Mouse (Mus musculus) gastrocnemius, postnatal 10 days (tissue): ENCODE data around the gene Hamp. TPM values are rescaled to one million over a fixed set of nuclear protein-coding genes. Genes with fewer than 3 reads are reported as not detected.
"Not testable (repeated sequence)": the region's sequence is repeated elsewhere in the genome, so short reads cannot be mapped to it uniquely, and the experiment has no call there.

ENCODE experiments used
- DNase-seq: peaks from one replicate; pipeline ENCODE4 v3.0.0; 2021; ENCODE audit warnings: mixed read lengths
- total RNA-seq, 2 experiments: library from RNA; stranded (reverse); gene quantifications; 2 replicates each; pipeline ENCODE4 v1.2.3; 2021

Gene Hamp
- total RNA-seq, 2 experiments from 2014 or later: not detected

DNA sequence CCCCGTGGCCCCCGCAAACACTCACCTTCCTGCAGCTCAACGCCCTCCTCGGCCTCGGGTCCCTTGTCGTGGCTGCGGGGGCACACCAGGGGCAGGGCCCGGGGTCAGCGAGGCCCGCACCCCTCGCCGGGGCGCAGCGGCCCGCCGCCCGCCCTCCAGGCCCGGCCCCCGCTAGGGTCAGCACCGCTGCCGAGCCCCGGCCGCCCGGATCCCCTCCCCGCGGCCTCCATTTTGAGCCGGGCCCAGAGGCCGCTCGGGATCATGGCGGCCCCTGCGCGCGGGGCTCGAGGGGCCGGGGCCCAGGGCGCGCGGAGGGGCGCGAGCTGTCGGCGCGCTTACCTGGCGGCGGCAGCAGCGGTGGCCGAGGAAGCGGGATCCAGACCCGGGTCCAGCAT, 12.5 kb upstream of the Hamp start:
- no peak for DNase-seq

DNA sequence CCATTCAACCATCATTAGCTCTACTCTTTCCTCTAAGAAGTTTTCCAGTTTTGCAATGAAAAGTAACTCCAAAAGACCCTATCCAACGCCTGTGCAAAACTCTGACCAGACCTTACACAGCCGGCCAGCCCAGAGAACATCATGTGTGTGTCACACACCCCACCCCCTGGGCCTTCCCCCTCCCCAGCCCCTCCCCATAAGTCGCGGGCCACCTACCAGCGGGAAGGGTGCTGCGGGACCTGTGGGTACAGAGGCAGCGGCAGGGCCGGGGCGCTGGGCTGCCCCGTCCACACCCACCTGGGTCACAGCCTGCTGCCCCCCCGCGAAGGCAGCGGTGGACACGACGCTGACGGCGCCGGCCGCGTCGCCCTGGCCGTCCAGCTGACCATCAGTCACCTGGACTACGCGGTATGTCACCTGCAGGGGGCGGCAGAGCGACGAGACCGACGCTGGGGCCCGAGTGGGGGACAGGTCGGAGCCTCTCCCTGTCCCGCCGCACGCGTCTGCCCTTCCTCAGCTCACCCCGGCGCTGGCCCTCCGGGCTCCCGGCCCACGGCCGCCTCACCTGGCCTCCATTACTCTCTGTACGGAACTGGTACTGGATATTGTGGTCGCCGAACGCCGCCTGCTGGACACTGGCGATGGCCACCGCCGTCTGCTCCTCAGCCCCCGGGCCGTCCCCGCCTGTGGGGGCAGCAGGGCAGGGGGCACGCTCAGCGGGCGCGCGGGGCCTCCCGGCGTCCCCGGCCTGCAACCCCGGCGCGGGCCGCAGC, 11.9 kb upstream of the Hamp start:
- peak; percentile 94 for DNase-seq

DNA sequence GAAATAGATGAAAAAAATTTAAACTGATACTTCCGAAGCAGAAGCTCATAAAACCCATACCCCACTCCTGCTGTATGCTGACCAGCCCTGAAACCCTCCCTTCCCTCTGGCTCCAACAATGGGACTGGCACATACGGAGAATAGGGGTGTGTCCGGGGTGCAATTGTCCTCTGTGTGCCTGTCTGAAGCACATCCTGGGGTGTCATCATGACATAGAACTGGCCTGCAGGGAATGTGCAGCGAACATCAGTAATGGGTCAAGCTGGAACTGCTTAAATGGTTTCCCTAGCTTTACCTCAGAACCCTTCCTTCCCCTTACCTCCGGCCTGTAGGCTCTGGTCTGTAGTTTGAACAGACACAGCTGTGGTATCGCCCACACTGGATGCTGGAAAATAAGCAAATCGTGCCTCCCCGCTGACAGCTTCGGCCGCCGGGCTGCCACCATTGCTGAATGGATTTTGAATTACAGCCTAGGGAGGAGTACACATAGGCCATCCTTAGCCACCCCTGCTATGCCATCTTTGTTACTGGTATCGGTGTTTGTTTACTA, 11.2 kb upstream of the Hamp start:
- no peak for DNase-seq

DNA sequence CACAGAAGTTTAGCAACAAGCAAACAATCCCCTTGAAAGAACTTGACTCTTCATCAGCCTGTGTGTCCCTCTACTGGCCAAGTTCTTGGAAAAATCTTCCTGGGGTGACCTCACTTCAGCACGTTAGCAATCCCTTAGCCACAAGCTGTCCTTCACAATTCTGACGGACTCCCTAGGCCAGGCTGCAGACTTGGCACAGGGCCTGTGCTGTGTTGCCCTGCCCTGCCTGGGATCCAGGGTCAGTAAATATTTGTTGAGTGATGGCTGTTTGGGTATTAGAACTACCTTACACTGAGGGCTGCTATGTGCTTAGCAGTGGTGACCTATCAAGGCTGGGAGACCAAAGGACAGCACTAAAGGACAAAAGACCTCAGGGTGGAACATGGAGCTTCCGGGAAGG, 10.2 kb upstream of the Hamp start:
- no peak for DNase-seq

DNA sequence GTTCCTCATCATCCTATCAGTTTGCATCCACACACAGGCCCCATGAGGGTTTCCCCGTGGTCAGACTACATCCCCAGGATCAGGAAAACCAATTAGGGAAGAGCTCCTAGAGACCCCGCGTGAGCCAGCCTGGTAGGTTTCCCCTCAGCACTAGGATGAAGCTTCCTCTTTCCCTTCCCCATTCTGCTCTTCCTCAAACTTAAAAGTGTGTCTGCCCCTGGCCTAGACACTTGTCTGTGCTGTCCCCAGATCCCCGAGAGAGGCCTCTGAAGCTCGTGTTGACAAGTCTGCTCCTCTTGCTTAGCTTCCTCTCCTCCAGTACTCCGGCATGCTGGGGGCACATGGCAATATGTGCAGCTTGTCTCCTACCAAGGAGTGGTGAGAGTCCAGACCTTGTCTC, 9.6 kb upstream of the Hamp start:
- no peak for DNase-seq

DNA sequence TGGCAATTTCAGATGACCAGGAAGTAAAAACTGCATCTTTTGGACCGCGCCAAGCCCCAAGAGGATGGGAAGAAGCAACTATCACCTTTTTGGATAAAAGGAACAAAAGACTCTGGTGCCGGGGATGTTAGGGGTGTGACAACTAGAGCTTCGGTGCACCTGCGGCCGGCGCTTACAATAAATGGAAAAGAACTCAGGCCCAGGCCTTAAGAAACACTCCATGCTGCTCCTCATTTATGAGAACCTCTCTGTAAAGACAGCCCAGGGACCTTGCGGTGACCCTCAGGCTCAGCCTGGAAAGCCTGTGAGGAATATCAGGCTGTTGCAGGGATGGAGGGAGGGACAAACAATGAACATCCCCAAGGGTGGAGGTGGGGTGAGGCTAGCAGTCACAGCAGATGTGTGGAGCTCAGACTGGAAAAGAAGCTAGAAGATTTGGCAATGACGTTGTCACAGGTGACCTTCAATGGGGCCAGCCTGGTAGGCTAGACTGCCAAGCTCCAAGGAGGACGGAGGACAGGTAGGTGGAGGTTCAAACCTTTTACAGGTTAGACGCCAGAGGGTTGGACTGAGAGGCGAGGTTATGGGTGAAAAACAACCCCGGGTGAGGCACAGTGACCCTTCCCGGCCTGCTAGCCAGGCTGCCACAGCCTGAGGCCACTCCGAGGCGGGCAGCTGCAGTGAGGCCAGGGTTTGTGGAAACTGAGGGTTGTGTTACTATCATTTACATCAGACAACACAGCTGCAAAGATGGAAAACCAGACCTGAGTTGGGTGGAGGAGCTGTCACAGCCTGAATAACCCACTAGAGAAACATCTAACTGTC, 8.8 kb upstream of the Hamp start:
- no peak for DNase-seq

DNA sequence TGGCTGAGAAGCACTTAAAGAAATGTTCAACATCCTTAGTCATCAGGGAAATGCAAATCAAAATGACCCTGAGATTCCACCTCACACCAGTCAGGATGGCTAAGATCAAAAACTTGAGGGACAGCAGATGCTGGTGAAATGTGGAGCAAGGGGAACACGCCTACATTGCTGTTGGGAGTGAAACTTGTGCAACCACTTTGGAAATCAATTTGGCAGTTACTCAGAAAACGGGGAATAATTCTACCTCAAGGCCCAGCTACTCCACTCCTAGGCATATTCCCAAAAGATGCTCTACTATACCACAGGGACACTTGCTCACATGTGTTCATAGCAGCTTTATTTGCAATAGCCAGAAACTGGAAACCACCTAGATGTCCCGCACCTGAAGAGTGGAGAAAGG, 6.1 kb upstream of the Hamp start:
- not testable (repeated sequence) for DNase-seq

DNA sequence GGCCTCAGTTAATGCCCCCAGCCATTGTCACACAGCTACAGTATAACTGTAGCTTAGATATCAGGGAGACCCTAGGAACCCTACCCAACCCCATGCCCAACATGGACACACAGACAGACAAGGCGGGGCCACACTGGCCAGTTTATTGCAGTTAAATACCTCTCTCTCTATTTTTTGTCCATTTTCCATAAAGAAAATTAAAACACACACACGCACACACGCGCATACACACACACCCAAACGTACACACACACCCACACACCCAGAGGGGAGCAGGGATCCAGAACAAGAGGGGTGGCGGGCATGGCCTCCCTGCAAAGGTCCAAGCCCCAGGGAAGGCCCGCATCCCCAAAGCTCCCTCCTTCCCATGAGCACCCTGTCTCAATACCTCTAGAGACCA, 2.0 kb upstream of the Hamp start:
- no peak for DNase-seq

DNA sequence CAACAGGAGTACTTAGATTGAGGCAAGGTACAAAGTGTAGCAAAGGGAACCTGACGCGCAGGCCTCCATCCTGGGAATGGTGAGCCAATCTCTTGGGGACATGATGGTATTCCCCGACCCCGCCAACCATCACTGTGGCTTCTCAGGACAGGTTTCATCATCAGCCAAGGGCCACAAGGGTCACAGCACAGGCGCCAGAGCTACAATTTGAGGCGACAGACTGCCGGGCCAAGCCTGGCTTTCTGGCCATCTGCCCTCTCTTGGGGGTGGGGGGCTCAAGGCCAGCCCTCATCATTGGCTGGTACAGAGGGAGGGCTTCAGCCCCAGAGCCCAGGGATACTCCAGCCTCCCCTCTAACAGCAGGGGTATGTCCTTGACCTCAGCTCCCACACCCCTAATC, 1.6 kb upstream of the Hamp start:
- DNase-seq: not testable (repeated sequence)

DNA sequence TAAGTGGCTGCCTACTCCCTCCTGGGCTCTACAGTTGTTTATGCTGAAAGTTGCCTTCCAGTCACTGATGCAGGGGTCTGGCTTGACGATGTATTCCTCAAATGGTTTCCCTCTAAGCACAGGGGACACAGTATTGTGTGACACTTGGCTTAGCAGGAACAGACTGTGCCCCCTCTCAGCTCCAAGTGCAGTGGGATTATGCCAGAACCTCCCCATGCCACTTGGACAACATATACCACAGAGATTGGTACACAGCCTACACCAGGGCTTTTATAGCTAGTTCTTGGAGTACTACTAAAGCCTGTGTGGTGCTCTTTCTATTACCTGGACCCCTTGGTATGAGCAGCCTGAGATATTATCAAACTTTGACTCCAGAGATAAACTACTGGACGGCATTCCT, 874 bp upstream of the Hamp start:
- not testable (repeated sequence) for DNase-seq

DNA sequence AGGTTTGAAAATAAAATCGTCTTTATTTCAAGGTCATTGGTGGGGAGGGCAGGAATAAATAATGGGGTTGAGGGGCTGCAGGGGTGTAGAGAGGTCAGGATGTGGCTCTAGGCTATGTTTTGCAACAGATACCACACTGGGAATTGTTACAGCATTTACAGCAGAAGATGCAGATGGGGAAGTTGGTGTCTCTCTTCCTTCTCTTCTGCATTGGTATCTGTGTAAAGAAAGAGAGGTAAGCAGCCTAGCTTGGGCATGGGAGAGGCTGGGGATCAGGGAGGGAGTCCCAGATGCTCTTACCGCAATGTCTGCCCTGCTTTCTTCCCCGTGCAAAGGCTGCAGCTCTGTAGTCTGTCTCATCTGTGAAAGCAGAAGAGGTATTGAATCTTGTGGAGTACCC, 1.5 kb downstream of the Hamp start:
- DNase-seq: not testable (repeated sequence)

DNA sequence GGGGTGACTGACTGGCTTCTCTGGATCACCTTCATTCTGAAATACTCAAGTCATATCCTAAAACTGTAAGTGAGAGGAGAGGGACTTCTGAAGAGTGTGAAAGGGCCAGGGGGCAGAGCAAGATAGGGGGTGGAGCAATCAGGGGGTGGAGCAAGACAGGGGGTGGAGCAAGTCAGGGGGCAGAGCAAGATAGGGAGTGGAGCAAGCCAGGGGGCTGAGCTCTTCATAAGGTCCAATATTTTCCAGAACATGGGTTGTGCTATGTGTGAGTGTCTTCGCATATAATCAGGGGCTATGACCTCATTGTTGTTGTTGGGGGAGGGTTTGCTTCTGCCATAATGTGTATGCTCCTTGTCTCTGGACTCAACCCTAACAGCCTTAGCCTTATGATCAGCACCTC, 3.8 kb downstream of the Hamp start:
- DNase-seq: not testable (repeated sequence)

DNA sequence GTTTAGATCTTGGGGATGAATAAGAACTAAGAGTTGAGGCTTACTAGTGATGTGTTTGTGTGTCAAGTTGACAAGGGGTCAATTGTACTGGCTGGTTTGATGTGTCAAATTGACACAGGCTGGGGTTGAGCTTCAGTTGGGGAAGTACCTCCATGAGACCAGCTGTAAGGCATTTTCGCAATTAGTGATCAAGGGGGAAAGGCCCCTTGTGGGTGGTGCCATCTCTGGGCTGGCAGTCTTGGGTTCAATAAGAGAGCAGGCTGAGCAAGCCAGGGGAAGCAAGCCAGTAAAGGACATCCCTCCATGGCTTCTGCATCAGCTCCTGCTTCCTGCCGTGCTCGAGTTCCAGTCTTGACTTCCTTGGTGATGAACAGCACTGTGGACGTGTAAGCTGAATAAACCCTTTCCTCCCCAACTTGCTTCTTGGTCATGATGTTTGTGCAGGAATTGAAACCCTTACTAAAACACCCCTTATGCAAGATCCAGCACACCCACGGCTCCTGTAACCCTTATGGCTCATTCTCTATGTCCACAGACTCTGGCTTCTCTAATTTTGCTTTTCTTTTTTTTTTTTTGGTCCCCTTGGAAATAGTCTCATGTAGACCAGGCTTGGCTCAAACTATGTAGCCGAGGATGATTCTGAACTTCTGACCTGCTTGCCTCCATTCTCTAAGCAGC, 8.3 kb downstream of the Hamp start:
- not testable (repeated sequence) for DNase-seq

DNA sequence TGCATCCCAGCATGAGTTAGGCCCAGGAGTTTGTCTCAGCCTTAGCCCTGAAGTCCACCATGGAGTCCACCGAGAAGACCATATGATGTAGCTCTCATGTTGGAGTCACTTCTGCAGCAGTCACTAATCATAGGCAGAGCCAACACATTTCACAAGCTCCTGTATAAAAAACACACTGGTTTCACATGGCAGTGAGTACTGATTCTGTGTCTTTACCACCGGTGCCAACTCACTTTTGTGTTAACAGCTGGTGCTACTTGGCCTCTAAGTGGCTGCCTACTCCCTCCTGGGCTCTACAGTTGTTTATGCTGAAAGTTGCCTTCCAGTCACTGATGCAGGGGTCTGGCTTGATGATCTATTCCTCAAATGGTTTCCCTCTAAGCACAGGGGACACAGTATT, 19.3 kb downstream of the Hamp start, which contains the start of gene Hamp2:
TSS of gene Hamp2 (minus strand) at position 101 of the 400 bp plus-strand sequence.
- not testable (repeated sequence) for DNase-seq

DNA sequence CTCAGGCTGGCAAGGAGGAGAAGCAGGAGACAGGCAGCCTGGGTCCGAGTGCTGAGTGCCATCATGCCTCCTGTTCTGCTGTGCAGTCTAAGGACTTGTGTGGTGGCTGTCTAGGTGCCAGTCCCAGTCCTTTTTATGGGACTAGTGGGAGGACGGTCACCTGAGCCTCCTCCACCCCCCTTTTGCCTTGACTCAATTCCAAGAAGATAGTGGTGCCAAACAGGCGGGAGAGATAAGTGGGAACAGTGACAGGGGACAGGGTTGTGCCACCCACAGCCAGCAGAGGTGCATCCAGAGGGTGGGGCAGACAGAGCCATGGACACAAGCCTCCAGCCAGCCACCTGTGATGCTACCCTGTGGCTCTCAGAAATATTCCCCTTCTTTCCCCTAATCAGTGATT, 19.8 kb downstream of the Hamp start:
- no peak for DNase-seq

DNA sequence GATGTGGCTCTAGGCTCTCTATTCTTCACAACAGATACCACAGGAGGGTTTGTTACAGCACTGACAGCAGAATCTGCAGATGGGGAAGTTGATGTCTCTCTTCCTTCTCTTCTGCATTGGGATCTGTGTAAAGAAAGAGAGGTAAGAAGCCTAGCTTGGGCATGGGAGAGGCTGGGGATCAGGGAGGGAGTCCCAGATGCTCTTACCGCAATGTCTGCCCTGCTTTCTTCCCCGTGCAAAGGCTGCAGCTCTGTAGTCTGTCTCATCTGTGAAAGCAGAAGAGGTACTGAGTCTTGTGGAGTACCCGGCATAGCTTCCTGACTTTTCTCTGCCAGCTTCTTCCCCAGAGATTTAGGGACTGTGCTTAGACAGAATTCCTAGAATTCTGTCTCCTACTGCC, 21.3 kb downstream of the Hamp start:
- DNase-seq: not testable (repeated sequence)

DNA sequence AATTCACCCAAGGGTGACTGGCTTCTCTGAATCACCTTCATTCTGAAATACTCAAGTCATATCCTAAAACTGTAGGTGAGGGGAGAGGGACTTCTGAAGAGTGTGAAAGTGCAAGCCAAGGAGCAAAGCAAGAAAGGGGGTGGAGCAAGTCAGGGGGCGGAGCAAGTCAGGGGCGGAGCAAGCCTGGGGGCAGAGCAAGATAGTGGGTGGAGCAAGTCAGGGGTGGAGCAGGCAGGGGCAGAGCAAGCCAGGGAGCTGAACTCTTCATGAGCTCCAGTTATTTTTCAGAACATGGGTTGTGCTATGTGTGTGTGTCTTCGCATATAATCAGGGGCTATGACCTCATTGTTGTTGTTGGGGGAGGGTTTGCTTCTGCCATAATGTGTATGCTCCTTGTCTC, 23.6 kb downstream of the Hamp start:
- DNase-seq: no peak

DNA sequence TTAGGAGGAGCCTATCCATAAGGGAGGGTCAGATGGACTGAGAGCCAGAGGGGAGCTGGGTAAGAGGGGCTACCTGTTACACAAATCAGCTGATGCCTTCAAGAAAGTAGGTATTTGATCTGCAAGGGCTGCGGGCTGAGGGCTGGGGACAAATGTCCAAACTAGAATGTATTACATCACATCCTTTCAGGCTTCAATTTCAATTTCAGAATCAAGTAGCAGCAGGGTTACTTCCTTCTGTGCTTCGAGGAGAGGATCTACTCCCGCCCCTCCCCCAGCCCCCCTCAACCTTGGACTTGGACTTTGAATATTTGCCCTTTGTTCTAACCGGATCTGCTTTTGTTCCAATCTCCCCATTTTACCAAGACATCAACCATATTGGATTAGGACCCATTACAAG, 26.6 kb downstream of the Hamp start:
- DNase-seq: no peak

DNA sequence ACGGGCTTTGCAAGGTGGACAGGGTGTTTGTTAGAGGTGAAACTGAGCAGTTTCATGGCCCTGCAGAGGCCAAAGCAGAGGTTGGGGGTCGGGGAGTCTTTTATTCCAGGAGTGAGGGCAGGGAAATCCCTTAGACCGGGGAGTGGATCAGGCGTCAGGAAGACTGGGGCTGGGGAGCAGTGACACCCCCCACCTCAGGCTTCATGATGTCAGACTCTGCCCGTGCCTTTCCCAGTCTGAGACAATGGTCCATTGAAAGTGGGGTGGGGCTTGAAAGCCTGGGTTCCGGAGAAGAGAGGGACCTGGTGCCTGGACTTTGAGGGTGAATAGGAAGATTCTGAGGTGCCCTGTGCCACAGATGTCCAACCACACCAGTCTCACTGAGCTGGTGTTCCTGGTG, 27.1 kb downstream of the Hamp start:
- no peak for DNase-seq

DNA sequence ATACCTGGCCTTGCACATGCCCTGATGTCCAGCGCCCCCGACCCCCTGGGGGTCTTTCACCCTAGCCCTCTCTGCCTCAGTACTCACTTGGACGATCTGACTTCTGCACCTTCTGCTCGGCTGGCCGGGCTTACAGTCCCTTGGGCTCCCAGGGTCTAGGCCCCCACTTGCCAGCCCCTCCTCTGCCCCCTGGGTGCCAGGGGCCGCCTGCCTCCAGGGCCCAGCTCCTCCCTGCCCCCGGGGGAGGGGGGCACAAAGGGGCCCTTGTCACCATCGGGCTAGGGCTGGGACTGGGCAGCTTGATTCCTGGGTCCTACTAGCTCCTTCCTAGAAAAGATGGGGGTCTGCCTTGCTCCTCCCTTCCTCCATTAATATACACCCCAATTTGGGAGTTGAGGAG, 29.1 kb downstream of the Hamp start, which contains the start of gene Mag:
TSS of gene Mag (minus strand) at position 142 of the 400 bp plus-strand sequence.
- no peak for DNase-seq

DNA sequence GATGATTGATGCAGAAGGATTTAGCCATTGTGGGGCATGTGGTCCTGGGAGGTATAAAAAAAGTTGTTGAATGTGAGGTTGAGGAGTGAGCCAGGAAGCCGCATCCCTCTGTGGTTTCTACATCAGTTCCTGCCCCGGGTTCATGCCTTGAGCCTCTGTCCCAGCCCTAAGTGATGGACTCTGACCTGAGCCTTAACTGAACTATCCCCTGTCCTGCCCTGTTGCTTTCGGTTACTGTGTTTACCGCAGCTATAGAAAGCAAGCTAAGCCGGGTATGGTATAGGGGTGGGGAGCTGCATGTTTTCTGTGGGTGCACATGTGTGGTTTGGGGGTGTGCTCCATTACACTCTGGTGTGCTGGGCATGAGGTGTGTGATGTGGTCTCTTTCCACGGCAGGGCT, 34.1 kb downstream of the Hamp start:
- DNase-seq: no peak

DNA sequence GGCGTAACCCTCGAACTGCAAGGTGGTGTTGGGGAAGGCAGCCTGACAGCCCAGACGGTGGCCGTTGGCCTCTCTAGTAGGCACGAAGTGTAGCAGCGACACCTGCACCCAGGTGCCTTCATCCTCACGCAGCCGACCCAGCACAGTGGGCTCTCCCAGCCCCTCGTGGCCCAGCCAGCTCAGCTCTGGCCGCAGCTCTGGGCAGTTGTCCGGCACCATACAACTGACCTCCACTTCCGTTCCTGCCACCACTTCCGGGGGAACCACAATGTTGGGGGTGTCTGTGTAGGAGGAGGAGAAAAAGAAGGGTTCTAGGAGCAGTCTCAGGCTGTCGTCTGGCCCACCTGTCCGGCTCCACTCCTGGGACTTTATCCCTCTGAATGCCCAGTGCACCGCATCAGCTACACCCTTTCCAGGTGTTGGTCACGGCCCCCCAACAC, 34.8 kb downstream of the Hamp start:
- no peak for DNase-seq
